Mouse (Mus musculus) C2C12 (cell line): ENCODE data around the gene Esrra. TPM values are rescaled to one million over a fixed set of nuclear protein-coding genes. Genes with fewer than 3 reads are reported as not detected.

Experiments used
- H3K27me3 ChIP-seq: one replicate; pipeline ENCODE4 v1.6.1; 2011; ENCODE audit not compliant: control insufficient read depth, insufficient read depth, insufficient read length
- H3K36me3 ChIP-seq: one replicate; pipeline ENCODE4 v1.6.1; 2011; ENCODE audit not compliant: control insufficient read depth, insufficient read depth
- H3K4me3 ChIP-seq: one replicate; pipeline ENCODE4 v1.5.1; 2011; ENCODE audit warnings: mild to moderate bottlenecking, control low read depth; ENCODE audit not compliant: poor library complexity, insufficient read depth, severe bottlenecking
- H3K79me2 ChIP-seq: one replicate; pipeline ENCODE4 v1.6.1; 2011; ENCODE audit not compliant: control insufficient read depth, insufficient read depth
- H3K79me3 ChIP-seq: one replicate; pipeline ENCODE4 v1.6.1; 2011; ENCODE audit warnings: low read depth, control low read depth
- H3ac ChIP-seq: one replicate; pipeline ENCODE3; 2011; ENCODE audit warnings: low read depth; ENCODE audit not compliant: control insufficient read depth, insufficient read length
- CEBPB ChIP-seq: IDR thresholded peaks from one replicate; pipeline ENCODE4 v1.6.1; 2011; ENCODE audit warnings: low read depth, mild to moderate bottlenecking, control low read depth, moderate library complexity
- CTCF ChIP-seq: IDR thresholded peaks from one replicate; pipeline ENCODE4 v1.5.1; 2011; ENCODE audit not compliant: control insufficient read depth, insufficient read depth, insufficient read length
- FOSL1 ChIP-seq: IDR thresholded peaks from one replicate; pipeline ENCODE4 v1.8.0; 2011; ENCODE audit warnings: mild to moderate bottlenecking, low read length; ENCODE audit not compliant: poor library complexity, insufficient read depth, severe bottlenecking
- MAX ChIP-seq: IDR thresholded peaks from one replicate; pipeline ENCODE4 v1.6.1; 2011; ENCODE audit warnings: mild to moderate bottlenecking, control low read depth
- MYOD1 ChIP-seq: IDR thresholded peaks from one replicate; pipeline ENCODE4 v1.6.1; 2011; ENCODE audit warnings: low read depth; ENCODE audit not compliant: control insufficient read depth, insufficient read length
- MYOG ChIP-seq: IDR thresholded peaks from one replicate; pipeline ENCODE4 v1.6.1; 2011; ENCODE audit not compliant: control insufficient read depth, insufficient read length; ENCODE audit errors: extremely low read depth
- USF1 ChIP-seq: IDR thresholded peaks from one replicate; pipeline ENCODE4 v1.6.1; 2011; ENCODE audit warnings: low read depth, mild to moderate bottlenecking, control low read depth, moderate library complexity
- polyA plus RNA-seq: library from polyadenylated mRNA; unstranded; fragments of >200 nt; fragmentation: generic; extraction: Trizol; gene quantifications from one replicate; pipeline ENCODE4 v1.2.1, GENCODE M21; 2012; ENCODE audit warnings: missing spikeins

The Esrra gene
- polyA plus RNA-seq, 1 experiment: 43.2 TPM

DNA sequence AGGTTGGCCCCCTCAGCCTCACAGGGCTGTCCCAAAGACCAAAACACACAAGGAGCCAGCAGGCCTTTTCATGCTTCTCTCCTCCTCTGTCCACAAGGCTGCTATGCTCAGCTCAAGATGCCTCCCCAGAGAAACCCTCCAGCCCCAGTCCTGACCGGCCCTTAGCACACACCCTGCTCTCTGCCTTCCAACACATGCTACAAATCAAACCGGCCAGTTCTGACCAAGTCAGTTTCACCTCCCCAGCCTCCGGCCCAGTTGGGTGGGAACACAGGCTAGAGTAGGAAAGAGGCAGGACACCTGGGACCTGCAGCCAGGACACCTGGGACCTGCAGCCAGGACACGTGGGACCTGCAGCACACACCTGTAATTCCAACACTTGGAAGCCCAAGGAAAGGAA, 5.1 kb downstream of the Esrra start:
- Histone ChIP-seq H3K27me3 (no peaks in the 10 kb centered on the region), H3ac (no peak overlapping the region), H3K4me3 (no peak overlapping the region), H3K79me2 (peaks cover 40% of the 10 kb centered on the region), H3K36me3 (peaks cover 21% of the 10 kb centered on the region), H3K79me3 (peaks cover 4% of the 10 kb centered on the region)
- TF ChIP-seq MAX: no peak
- TF ChIP-seq MYOG: no peak
- no peak for TF ChIP-seq MYOD1
- no peak for TF ChIP-seq CTCF
- TF ChIP-seq USF1: no peak
- TF ChIP-seq FOSL1: no peak
- no peak for TF ChIP-seq CEBPB

DNA sequence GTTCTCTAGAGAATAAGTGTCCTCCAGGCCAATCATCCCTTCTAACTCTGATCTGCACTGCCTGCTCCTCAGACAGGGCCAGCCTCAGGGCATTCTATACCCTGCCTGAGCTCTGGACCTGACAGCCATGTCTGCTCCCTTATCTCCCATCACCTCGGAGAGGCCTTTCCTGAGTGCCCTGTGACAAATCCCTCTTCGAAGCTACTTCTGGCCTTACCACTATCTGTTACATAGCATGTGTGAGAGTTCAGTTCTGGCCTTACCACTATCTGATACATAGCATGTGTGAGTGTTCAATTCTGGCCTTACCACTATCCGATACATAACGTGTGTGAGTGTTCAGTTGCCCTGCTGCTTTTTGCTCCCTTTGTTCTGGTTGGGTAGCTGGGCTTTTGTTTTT, 6.3 kb downstream of the Esrra start:
- no peaks in the 10 kb centered on the region for H3K27me3 ChIP-seq
- TF ChIP-seq MYOG (no peak), FOSL1 (no peak), CEBPB (no peak), USF1 (no peak), CTCF (no peak), MAX (no peak), MYOD1 (no peak)
- peaks cover 4% of the 10 kb centered on the region for H3K79me3 ChIP-seq
- peaks cover 25% of the 10 kb centered on the region for H3K36me3 ChIP-seq
- H3K4me3 ChIP-seq: no peak overlapping the region
- H3ac ChIP-seq: no peak overlapping the region
- H3K79me2 ChIP-seq: peaks cover 42% of the 10 kb centered on the region

DNA sequence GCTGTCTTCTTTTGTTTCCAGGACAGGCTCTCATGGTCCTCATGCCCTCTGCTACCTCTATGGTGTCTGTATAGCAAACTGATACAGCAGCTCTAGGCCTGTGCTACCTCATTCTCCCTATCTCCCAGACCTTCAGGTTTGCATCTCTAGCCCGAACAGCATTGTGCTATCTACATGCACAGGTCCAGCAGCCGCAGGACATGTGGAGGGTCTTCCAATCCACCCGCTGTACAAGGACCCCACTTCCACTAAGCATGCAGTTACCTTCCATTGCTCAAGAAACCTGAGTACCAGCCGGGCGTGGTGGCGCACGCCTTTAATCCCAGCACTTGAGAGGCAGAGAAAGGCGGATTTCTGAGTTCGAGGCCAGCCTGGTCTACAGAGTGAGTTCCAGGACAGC, 7.1 kb downstream of the Esrra start:
- peaks cover 25% of the 10 kb centered on the region for H3K36me3 ChIP-seq
- TF ChIP-seq MAX: no peak
- TF ChIP-seq CTCF: no peak
- no peak for TF ChIP-seq FOSL1
- no peak for TF ChIP-seq USF1
- no peak for TF ChIP-seq CEBPB
- no peak for TF ChIP-seq MYOD1
- no peak for TF ChIP-seq MYOG
- peaks cover 4% of the 10 kb centered on the region for H3K79me3 ChIP-seq
- H3K27me3 ChIP-seq: no peaks in the 10 kb centered on the region
- no peak overlapping the region for H3ac ChIP-seq
- peaks cover 36% of the 10 kb centered on the region for H3K79me2 ChIP-seq
- H3K4me3 ChIP-seq: no peak overlapping the region

DNA sequence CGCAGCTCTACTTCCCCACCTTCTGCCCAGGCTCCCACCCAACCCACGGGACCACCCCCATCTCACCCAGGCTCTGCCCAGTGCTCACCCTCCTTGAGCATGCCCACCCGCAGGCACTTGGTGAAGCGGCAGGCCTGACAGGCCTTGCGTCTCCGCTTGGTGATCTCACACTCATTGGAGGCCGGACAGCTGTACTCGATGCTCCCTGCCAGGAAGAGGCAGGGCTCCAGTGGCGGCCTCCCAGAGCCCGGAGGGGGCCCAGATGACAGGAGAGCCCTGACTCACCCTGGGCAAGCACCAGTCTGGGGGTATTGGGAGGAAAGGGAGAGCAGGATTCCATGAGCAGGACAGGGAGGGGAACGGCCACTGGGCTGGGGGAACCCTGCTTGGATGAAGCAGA, 7.6 kb downstream of the Esrra start:
- H3K4me3 ChIP-seq: no peak overlapping the region
- H3K36me3 ChIP-seq: peaks cover 25% of the 10 kb centered on the region
- H3K79me2 ChIP-seq: peaks cover 38% of the 10 kb centered on the region
- H3ac ChIP-seq: no peak overlapping the region
- peaks cover 4% of the 10 kb centered on the region for H3K79me3 ChIP-seq
- no peaks in the 10 kb centered on the region for H3K27me3 ChIP-seq
- no peak for TF ChIP-seq CTCF
- no peak for TF ChIP-seq MAX
- no peak for TF ChIP-seq FOSL1
- TF ChIP-seq CEBPB: no peak
- TF ChIP-seq MYOG: no peak
- no peak for TF ChIP-seq MYOD1
- no peak for TF ChIP-seq USF1

DNA sequence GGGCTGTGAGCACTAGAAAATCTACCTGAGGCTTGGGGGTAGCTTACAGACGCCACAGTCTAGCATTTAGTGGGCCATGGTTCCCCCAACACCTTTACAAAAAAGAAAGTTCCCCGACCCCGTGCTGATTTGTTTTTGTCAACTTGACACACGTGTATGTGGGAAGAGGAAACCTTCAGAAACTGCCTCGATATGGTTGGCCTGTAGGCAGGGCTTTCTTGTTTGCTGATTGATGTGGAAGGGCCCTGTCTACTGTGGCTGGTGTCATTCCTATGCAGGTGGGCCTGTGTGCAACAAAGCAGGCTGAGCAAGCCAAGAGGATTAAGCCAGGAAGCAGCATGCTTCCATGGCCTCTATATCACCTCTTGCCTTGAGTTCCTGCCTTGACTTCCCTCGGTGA, 8.6 kb downstream of the Esrra start:
- TF ChIP-seq MYOG (no peak), USF1 (no peak), MYOD1 (no peak), CEBPB (no peak), MAX (no peak), CTCF (no peak), FOSL1 (no peak)
- no peak overlapping the region for H3ac ChIP-seq
- H3K36me3 ChIP-seq: peaks cover 25% of the 10 kb centered on the region
- no peak overlapping the region for H3K4me3 ChIP-seq
- no peaks in the 10 kb centered on the region for H3K27me3 ChIP-seq
- H3K79me3 ChIP-seq: peaks cover 13% of the 10 kb centered on the region
- peaks cover 42% of the 10 kb centered on the region for H3K79me2 ChIP-seq
